Mouse (Mus musculus): ENCODE results near the gene Swi5.

Gene Swi5

GRCm38 (mm10) chr2:32260635-32261034 is 27.2 kb downstream of the Swi5 start:
- peak; percentile 57 for DNase-seq (ENCODE audit: low read depth, low spot score)

- DNase-seq (ENCODE audit: low read depth, low spot score), result peak; percentile 87
Observed at GRCm38 (mm10) chr2:32259657-32260417, 28.0 kb downstream of the Swi5 start, which contains the start of gene Uck1. Gene Uck1, minus strand, starts transcription at chr2:32260159.

- DNase-seq (ENCODE audit: low read depth, low spot score), result no peak
Observed at GRCm38 (mm10) chr2:32258887-32259533, 28.9 kb downstream of the Swi5 start.

- no peak for DNase-seq (ENCODE audit: low read depth, low spot score)
Observed at GRCm38 (mm10) chr2:32256273-32256672, 31.6 kb downstream of the Swi5 start.

GRCm38 (mm10) chr2:32254563-32254962 is 33.3 kb downstream of the Swi5 start:
- no peak for DNase-seq (ENCODE audit: low read depth, low spot score)

GRCm38 (mm10) chr2:32253352-32253751 is 34.5 kb downstream of the Swi5 start:
- no peak for DNase-seq (ENCODE audit: low read depth, low spot score)

- DNase-seq (ENCODE audit: low read depth, low spot score), result no peak
Observed at GRCm38 (mm10) chr2:32252658-32253057, 35.2 kb downstream of the Swi5 start.

GRCm38 (mm10) chr2:32251791-32252527 is 35.9 kb downstream of the Swi5 start:
- DNase-seq (ENCODE audit: low read depth, low spot score), result no peak

- DNase-seq (ENCODE audit: low read depth, low spot score), result no peak
Observed at GRCm38 (mm10) chr2:32248377-32249361, 39.2 kb downstream of the Swi5 start.

GRCm38 (mm10) chr2:32246741-32247140 is 41.1 kb downstream of the Swi5 start:
- no peak for DNase-seq (ENCODE audit: low read depth, low spot score)

GRCm38 (mm10) chr2:32242986-32243385 is 44.9 kb downstream of the Swi5 start:
- no peak for DNase-seq (ENCODE audit: low read depth, low spot score)

- DNase-seq (ENCODE audit: low read depth, low spot score), result no peak
Observed at GRCm38 (mm10) chr2:32240591-32240990, 47.3 kb downstream of the Swi5 start.

- no peak for DNase-seq (ENCODE audit: low read depth, low spot score)
Observed at GRCm38 (mm10) chr2:32238708-32239435, 49.0 kb downstream of the Swi5 start.

- no peak for DNase-seq (ENCODE audit: low read depth, low spot score)
Observed at GRCm38 (mm10) chr2:32237571-32237970, 50.3 kb downstream of the Swi5 start.

- DNase-seq (ENCODE audit: low read depth, low spot score), result peak; percentile 47
Observed at GRCm38 (mm10) chr2:32236760-32237487, 51.0 kb downstream of the Swi5 start.

- DNase-seq (ENCODE audit: low read depth, low spot score), result peak; percentile 90
Observed at GRCm38 (mm10) chr2:32235886-32236759, 51.8 kb downstream of the Swi5 start, which contains the start of gene Pomt1. Gene Pomt1, plus strand, starts transcription at chr2:32236590.

GRCm38 (mm10) chr2:32235433-32235832 is 52.4 kb downstream of the Swi5 start:
- no peak for DNase-seq (ENCODE audit: low read depth, low spot score)
